Mouse (Mus musculus) liver, adult 2 months (tissue): ENCODE measurements at regions not wholly inside any gene's neighbourhood (a gene's known extent, or its start where the extent isn't known, plus 50 kb on each side); places are given as distances from the start of the nearest gene placed in this dataset.

Experiments used
- CTCF ChIP-seq: fragments of 200-500 bp; IDR thresholded peaks from 2 replicates; pipeline ENCODE4 v1.5.1; 2011; ENCODE audit warnings: low read depth, low read length, control low read depth
- POLR2A ChIP-seq: fragments of 200-500 bp; IDR thresholded peaks from 2 replicates; pipeline ENCODE4 v1.6.1; 2011; ENCODE audit warnings: low read length, control low read depth; ENCODE audit not compliant: insufficient read depth; ENCODE audit errors: extremely low read depth

- no peak for TF ChIP-seq CTCF
- no peak for TF ChIP-seq POLR2A
These were observed 70.0 kb downstream of the 1190002N15Rik start for GRCm38 (mm10) chr9:94467846-94468245.
